Mouse (Mus musculus) heart, embryonic 12.5 days (tissue): Measurements from ENCODE around the gene Ano10. TPM values are rescaled to one million over a fixed set of nuclear protein-coding genes. Genes with fewer than 3 reads are reported as not detected.
A peak's percentile ranks its signal among the peaks of the same experiment; 100 is the strongest.

Experiments used
- ATAC-seq: fragments of 200-750 bp; cut with Nextera tagmentation; 2 replicates; pipeline ENCODE4 v1.8.0; 2017; ENCODE audit warnings: moderate TSS enrichment, moderate library complexity; ENCODE audit not compliant: insufficient number of reproducible peaks, low FRiP score
- H3K27ac ChIP-seq: fragments of 300-500 bp; sonication (generic); 2 replicates; pipeline ENCODE4 v1.5.1; 2016; ENCODE audit warnings: mild to moderate bottlenecking, moderate library complexity; ENCODE audit not compliant: poor library complexity, severe bottlenecking
- H3K27me3 ChIP-seq: fragments of 300-500 bp; sonication (generic); replicated peaks from 2 replicates; pipeline ENCODE4 v1.6.1; 2016; ENCODE audit warnings: mild to moderate bottlenecking, moderate library complexity
- H3K36me3 ChIP-seq: fragments of 300-500 bp; sonication (generic); 2 replicates; pipeline ENCODE4 v1.6.1; 2016; ENCODE audit warnings: mild to moderate bottlenecking, moderate library complexity
- H3K4me1 ChIP-seq: fragments of 300-500 bp; sonication (generic); replicated peaks from 2 replicates; pipeline ENCODE4 v1.6.1; 2016; ENCODE audit warnings: mild to moderate bottlenecking
- H3K4me2 ChIP-seq: fragments of 300-500 bp; sonication (generic); 2 replicates; pipeline ENCODE4 v1.6.1; 2016; ENCODE audit warnings: mild to moderate bottlenecking, moderate library complexity
- H3K4me3 ChIP-seq: fragments of 300-500 bp; sonication (generic); 2 replicates; pipeline ENCODE4 v1.5.1; 2016; ENCODE audit warnings: mild to moderate bottlenecking
- H3K9ac ChIP-seq: fragments of 300-500 bp; sonication (generic); 2 replicates; pipeline ENCODE4 v1.6.1; 2016; ENCODE audit warnings: mild to moderate bottlenecking, moderate library complexity
- H3K9me3 ChIP-seq: fragments of 300-500 bp; sonication (generic); replicated peaks from 2 replicates; pipeline ENCODE4 v1.6.1; 2016; ENCODE audit warnings: mild to moderate bottlenecking, moderate library complexity
- WGBS: fragments of 180-500 bp; shearing (Covaris S2); methylation state at CpG from one replicate; pipeline ENCODE4 v1.1.7; 2016; 5-methylcytosine and 5-hydroxymethylcytosine counted together
- polyA plus RNA-seq: library from polyadenylated mRNA; unstranded; fragments of >200 nt; fragmentation: Nextera tagmentation; extraction: Ambion mirVana; gene quantifications from 2 replicates; pipeline ENCODE4 v1.2.1, GENCODE M21; 2016

Gene Ano10
- polyA plus RNA-seq, 1 experiment from 2014 or later: 34.7 TPM

DNA sequence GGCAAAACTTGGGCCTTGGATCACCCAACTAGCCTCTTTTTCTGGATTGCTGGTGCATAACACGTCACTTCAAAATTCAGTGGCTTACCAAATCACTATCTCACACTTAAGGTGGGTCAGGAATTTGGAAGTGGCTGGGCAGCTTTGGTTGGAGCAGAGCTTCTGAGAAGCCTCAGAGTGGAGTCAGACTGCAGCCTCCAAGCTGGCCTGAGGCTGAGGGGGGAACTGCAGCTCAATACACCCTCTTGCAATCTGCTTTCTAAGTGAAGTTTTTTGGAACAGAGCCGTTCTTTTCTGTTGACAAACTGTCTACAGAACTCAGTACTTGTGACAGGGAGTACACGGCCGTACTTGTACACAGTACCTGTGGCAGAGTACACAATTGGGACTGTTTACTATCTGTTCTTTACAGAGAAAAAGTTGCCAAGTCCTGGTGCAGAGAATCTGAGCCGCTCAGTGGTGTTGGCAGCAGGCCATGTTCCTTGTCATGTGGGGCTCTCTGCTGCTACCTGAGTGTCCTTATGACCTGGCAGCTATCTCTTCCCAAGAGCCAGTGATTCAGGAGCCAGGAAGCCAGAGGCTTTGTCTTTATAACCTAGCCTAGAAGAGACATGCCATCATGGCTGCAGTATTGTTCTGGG, 99.1 kb downstream of the Ano10 start:
- no peak overlapping the region for H3K4me3 ChIP-seq
- no peaks in the 10 kb centered on the region for H3K9me3 ChIP-seq
- H3K9ac ChIP-seq: 0 out of 2 replicates have a peak overlapping the region, but pooled peaks have one; percentile 4
- H3K36me3 ChIP-seq: no peaks in the 10 kb centered on the region
- no peaks in the 10 kb centered on the region for H3K27me3 ChIP-seq
- peak overlapping the region; percentile 82 for H3K27ac ChIP-seq
- whole genome bisulfite sequencing: 48% methylated on average over 5 of the region's 5 CpGs
- ATAC-seq: peak; percentile 35; the same call in 1 of the 2 replicates
- H3K4me1 ChIP-seq: peaks cover 60% of the 10 kb centered on the region
- no peak overlapping the region for H3K4me2 ChIP-seq

DNA sequence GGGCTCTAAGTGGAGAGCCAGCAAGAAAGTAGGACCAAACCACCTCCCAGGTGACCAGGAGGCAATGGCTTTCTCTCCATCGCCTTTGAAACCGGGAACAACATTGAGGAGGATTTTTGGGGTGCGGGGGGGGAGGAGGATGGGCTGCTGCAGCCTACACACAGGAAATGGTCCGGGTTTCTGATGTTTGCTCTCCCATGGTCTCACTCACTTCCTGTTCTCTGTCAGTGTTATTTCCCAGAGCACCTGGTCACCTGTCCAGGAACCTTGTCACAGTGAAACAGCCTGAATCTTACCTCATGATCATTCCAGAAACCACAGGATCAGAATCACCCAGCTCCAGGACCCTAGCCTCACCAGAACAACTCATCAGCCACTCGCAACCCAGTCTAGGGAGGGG, 100.4 kb downstream of the Ano10 start:
- ATAC-seq: no peak

DNA sequence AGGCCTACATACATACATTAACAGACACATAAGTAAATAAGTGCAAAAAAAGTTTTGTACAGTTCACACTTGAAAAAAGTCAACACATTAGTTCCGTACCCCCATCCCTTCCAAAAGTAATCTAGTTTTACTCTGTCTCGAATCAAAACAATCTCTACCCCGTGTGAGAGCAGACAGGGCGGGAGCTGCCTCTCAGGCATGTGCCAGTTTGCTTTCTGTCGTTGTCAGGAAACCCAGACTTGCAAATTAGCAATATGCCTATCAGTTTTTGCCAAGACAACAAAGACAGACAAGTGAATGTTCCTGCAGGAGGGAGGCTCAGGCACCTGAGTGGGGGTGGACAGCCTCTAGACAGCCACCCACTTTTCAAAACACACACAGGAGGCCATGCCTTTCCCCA, 100.9 kb downstream of the Ano10 start:
- Histone ChIP-seq H3K4me1 (peaks cover 53% of the 10 kb centered on the region), H3K27ac (no peak overlapping the region)

More for the DNA sequence above, 100.4 kb downstream of the Ano10 start:
- Histone ChIP-seq H3K9me3 (no peaks in the 10 kb centered on the region), H3K27me3 (no peaks in the 10 kb centered on the region), H3K4me1 (peaks cover 53% of the 10 kb centered on the region), H3K4me2 (no peak overlapping the region), H3K36me3 (no peaks in the 10 kb centered on the region), H3K4me3 (no peak overlapping the region), H3K9ac (no peak overlapping the region), H3K27ac (no peak overlapping the region)
- WGBS: 81% methylated on average over 5 of the region's 5 CpGs

DNA sequence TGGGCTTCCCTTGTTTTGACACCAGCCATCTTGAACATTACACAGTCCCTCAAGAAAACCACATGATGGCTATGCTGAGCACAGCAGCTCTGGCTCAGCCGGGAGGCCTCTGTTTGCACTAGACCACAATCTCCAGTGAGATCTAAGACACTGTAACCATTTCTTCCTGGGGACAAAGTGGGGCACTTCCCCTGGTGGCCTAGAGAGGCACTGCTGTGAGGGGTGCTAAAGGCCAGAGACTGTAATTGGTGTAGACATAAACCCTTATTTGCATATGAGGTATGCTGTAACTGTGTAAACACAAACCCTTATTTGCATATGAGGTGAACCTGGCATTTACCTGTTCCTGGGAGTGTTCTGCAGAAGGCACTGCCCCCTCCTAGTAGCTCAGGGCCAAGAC, 105.5 kb downstream of the Ano10 start:
- Histone ChIP-seq H3K36me3 (no peaks in the 10 kb centered on the region), H3K9ac (no peak overlapping the region), H3K27ac (no peak overlapping the region), H3K4me3 (no peak overlapping the region), H3K9me3 (no peaks in the 10 kb centered on the region), H3K4me2 (no peak overlapping the region), H3K4me1 (peaks cover 44% of the 10 kb centered on the region), H3K27me3 (no peaks in the 10 kb centered on the region)
- WGBS: 45% methylated on average over 1 of the region's 1 CpGs
- no peak for ATAC-seq

More for the DNA sequence above, 100.9 kb downstream of the Ano10 start:
- 60% methylated on average over 5 of the region's 5 CpGs for WGBS
- H3K4me2 ChIP-seq: no peak overlapping the region
- no peak overlapping the region for H3K9ac ChIP-seq
- no peaks in the 10 kb centered on the region for H3K36me3 ChIP-seq
- H3K9me3 ChIP-seq: no peaks in the 10 kb centered on the region
- ATAC-seq: no peak
- H3K27me3 ChIP-seq: no peaks in the 10 kb centered on the region
- no peak overlapping the region for H3K4me3 ChIP-seq

DNA sequence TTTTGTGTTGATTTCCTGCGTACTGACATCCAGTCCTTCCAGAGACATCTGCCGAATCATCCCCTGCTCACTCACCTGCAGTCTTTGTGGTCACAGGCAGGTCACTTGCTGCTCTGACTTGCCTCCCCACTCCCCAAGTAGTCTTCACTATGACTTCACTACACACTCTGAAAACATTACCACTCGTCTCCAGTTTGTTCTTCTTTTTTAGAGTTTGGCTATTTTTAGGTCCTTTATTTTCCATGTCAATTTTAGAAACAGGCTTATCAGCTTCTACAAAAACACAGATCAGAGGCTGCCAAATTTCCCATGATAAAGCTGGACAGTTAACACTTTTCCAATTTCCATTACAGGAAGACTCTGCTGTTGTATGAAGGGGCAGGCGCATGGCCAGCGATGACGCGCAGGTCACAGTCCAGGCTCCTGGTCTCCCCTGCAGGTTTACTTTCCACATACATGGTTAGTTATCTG, 106.7 kb downstream of the Ano10 start:
- Histone ChIP-seq H3K4me3 (no peak overlapping the region), H3K27ac (peak overlapping the region; percentile 69), H3K4me1 (peaks cover 41% of the 10 kb centered on the region), H3K27me3 (no peaks in the 10 kb centered on the region), H3K9ac (no peak overlapping the region), H3K4me2 (no peak overlapping the region), H3K9me3 (no peaks in the 10 kb centered on the region), H3K36me3 (no peaks in the 10 kb centered on the region)
- 41% methylated on average over 7 of the region's 7 CpGs for WGBS
- peak; percentile 49; the same call in 1 of the 2 replicates for ATAC-seq

DNA sequence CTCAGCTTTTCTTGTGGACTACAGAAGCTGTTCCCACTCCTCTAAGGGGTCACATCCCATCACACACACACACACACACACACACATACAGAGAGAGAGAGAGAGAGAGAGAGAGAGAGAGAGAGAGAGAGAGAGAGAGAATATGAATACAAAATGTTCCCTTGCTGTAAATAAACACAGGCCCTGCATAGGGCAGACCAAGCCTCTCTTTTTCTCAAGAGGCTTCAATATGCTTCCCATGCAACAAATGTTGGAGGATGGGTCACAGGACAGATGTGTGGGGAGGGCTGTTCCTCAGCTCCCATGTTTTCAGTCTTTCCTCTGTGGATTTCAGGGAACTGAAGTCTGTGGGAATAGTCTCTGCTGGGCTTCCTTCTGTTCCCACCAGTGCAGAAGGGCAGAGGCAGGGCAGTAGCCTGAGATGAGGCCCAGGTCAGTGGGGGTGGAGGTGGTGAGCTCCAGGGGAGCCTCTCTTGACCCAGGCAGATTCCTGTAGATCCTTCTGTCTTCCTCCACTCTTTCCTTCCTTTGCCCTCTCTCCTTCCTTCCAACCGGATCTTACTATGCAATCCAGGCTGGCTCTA, 107.5 kb downstream of the Ano10 start:
- no peaks in the 10 kb centered on the region for H3K36me3 ChIP-seq
- WGBS: 25% methylated on average over 1 of the region's 1 CpGs
- H3K9ac ChIP-seq: no peak overlapping the region; the same call in 1 of the 2 replicates
- H3K27ac ChIP-seq: peak overlapping the region; percentile 43
- no peak overlapping the region for H3K4me3 ChIP-seq
- no peak overlapping the region for H3K4me2 ChIP-seq
- no peaks in the 10 kb centered on the region for H3K9me3 ChIP-seq
- H3K27me3 ChIP-seq: no peaks in the 10 kb centered on the region
- H3K4me1 ChIP-seq: peaks cover 41% of the 10 kb centered on the region
- ATAC-seq: no peak

DNA sequence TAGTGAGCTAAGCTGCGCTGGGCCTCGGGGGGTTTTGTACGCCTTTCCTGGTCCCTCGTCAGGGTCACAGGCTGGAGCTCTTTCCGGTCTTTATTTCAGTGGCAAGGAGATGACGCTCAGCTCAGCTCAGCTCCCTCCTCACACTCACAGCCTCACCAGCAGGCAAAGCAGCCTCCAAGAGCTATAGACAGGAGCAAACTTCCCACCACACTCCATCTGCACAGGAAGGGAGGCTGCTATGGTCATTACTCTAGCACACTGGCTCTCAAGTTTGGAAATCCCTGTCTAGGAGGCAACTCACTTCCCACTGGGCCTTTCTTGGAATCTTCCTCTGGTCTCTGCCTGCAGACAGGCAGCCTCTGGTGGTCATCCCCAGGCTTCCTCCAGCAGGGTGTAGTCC, 108.3 kb downstream of the Ano10 start:
- Histone ChIP-seq H3K36me3 (no peaks in the 10 kb centered on the region), H3K4me1 (peaks cover 41% of the 10 kb centered on the region), H3K4me2 (no peak overlapping the region), H3K9ac (no peak overlapping the region), H3K4me3 (no peak overlapping the region), H3K27me3 (no peaks in the 10 kb centered on the region), H3K27ac (no peak overlapping the region), H3K9me3 (no peaks in the 10 kb centered on the region)
- ATAC-seq: no peak
- 82% methylated on average over 6 of the region's 6 CpGs for WGBS

DNA sequence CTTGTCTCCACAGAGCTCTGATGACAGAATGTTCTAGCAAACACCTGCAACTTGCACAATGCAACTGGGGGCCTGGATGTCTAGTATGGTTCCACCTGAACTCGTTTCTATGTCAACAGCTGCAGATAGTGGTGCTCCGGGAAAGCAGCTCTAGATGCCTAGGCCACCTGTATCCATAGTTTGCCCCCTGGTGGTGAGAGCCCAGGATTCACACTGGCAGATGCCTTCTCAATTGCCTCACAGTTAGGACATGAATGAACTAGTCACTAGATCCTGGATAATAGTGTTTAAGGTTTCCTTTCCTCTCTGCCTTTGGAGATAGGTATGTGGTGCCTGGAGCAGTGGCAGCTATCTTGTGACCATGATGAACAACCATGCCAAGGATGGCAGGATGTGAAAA, 109.2 kb downstream of the Ano10 start:
- ATAC-seq: peak; percentile 26; the same call in 1 of the 2 replicates
- H3K36me3 ChIP-seq: no peaks in the 10 kb centered on the region
- H3K27me3 ChIP-seq: no peaks in the 10 kb centered on the region
- no peak overlapping the region for H3K4me2 ChIP-seq
- no peak overlapping the region for H3K9ac ChIP-seq
- H3K4me3 ChIP-seq: no peak overlapping the region
- no peaks in the 10 kb centered on the region for H3K9me3 ChIP-seq
- no peak overlapping the region for H3K27ac ChIP-seq
- 8% methylated on average over 2 of the region's 2 CpGs for WGBS
- H3K4me1 ChIP-seq: peaks cover 41% of the 10 kb centered on the region

DNA sequence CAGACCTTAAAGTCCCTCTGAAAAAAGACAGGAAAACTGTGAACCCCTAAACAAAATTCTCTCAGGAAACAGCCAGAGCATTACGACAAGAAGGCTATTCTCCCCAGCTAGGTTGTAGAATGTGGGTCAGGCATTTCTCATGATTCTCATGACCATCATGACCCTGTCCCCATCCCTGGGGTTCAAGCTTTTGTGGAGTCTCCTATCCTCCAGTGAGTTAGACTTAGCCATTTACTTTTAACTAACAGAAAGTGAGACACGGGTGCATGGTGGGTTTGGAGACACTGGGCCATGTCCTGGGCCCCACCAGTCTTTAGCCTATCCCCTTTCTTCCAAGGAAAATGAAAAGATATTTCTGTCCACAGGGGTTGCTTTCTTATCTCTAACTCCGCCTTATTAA, 109.9 kb downstream of the Ano10 start:
- peaks cover 41% of the 10 kb centered on the region for H3K4me1 ChIP-seq
- H3K27ac ChIP-seq: no peak overlapping the region
- H3K36me3 ChIP-seq: no peaks in the 10 kb centered on the region
- no peak for ATAC-seq
- no peak overlapping the region for H3K4me2 ChIP-seq
- 76% methylated on average over 3 of the region's 3 CpGs for WGBS
- no peak overlapping the region for H3K9ac ChIP-seq
- H3K4me3 ChIP-seq: no peak overlapping the region
- H3K9me3 ChIP-seq: no peaks in the 10 kb centered on the region
- no peaks in the 10 kb centered on the region for H3K27me3 ChIP-seq

DNA sequence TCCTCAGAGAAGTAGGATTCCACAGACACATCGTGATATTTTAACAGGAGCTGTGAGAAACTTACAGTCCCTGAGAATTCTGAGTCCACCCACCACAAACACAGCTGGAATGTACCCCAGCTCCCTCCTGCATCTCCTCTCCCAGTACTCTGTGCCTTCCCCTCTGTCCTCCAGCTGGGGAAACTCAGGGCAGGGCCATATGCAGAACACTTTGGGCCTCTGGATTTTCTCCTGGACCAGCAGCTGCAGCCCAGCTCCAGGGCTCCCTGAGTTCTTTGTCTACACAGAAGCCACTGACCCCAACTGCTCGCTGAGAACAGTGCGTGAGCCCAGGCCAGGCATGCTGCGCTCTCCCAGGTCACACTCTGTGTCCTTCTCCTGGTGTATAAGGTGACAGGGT, 111.1 kb downstream of the Ano10 start:
- no peaks in the 10 kb centered on the region for H3K9me3 ChIP-seq
- H3K27me3 ChIP-seq: no peaks in the 10 kb centered on the region

DNA sequence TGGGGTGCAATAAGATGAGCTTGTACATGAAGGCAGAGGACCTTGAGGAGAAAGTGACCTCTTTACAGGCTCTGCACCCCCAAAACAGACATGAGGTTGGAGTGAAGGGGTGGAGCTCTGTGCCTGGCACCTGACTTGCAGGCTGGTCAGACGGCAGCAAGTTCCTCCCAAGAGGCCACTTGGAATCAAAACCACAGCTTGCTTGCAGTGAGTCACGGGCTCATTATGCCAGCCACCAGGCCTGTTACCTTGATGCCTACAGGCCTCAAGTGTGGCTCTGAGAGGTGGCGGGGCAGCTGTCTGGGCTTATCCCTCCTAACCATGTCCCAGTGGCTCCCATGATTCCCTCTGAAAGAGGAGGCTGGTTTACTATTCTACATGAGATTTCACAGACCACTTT, 114.1 kb downstream of the Ano10 start:
- Histone ChIP-seq H3K36me3 (0 out of 2 replicates have a peak, but pooled peaks cover 5% of the 10 kb centered on the region), H3K27me3 (no peaks in the 10 kb centered on the region), H3K4me2 (no peak overlapping the region), H3K9ac (no peak overlapping the region), H3K9me3 (no peaks in the 10 kb centered on the region), H3K4me3 (no peak overlapping the region), H3K27ac (no peak overlapping the region), H3K4me1 (peaks cover 26% of the 10 kb centered on the region)
- no peak for ATAC-seq
- WGBS: 77% methylated on average over 3 of the region's 3 CpGs

More for the DNA sequence above, 111.1 kb downstream of the Ano10 start:
- Histone ChIP-seq H3K27ac (no peak overlapping the region), H3K4me3 (no peak overlapping the region), H3K9ac (peak overlapping the region; percentile 13; the same call in 1 of the 2 replicates), H3K4me2 (no peak overlapping the region), H3K4me1 (peaks cover 41% of the 10 kb centered on the region), H3K36me3 (no peaks in the 10 kb centered on the region)
- WGBS: 75% methylated on average over 4 of the region's 4 CpGs
- no peak for ATAC-seq
